In genomic region chr1:92903627-92904026, GRCm38 (mm10) we compare ENCODE assay signal across 17 mouse cellular contexts. TPM values are rescaled to one million over a fixed set of nuclear protein-coding genes. Genes with fewer than 3 reads are reported as not detected.
DNase-seq lines count a peak whose midpoint lies in the region; ATAC-seq and TF ChIP-seq lines count a peak whose summit lies in the region.
"Had no signal": no experiment of that assay in that cellular context is flagged by ENCODE, and none has a peak within 500 bp of the region (broad histone marks: within the 10 kb centered on the region; RNA-seq: fewer than 3 reads in every experiment).

No protein-coding gene starts in this region.

- H3K27me3 ChIP-seq in forebrain, embryonic 14.5 days (replicated peaks; ENCODE audit: control insufficient read depth, insufficient read depth, low read length), result no peaks in the 10 kb centered on the region
- H3K27me3 ChIP-seq in forebrain, embryonic 11.5 days (ENCODE audit: control insufficient read depth, insufficient read depth, low read length), result no peaks in the 10 kb centered on the region
- no peaks in the 10 kb centered on the region for H3K27me3 ChIP-seq in liver, adult 2 months (ENCODE audit: control insufficient read depth, insufficient read depth, low read length)
- H3K27me3 ChIP-seq in liver, postnatal 0 days (ENCODE audit: insufficient read depth, low read length), result no peaks in the 10 kb centered on the region; the same call in 1 of the 2 replicates

- TF ChIP-seq POLR2A in liver, adult 2 months (IDR thresholded peaks at IDR 0.05; ENCODE audit: extremely low read depth, insufficient read depth, low read length), result no peak

- TF ChIP-seq CTCF in liver, adult 2 months (IDR thresholded peaks at IDR 0.05; ENCODE audit: low read depth, low read length), result no peak
- TF ChIP-seq CTCF in liver, postnatal 0 days (IDR thresholded peaks at IDR 0.05; ENCODE audit: low read depth), result no peak

- no peaks in the 10 kb centered on the region for H3K36me3 ChIP-seq in forebrain, embryonic 14.5 days (ENCODE audit: control insufficient read depth, insufficient read depth, low read length)
- no peaks in the 10 kb centered on the region for H3K36me3 ChIP-seq in forebrain, embryonic 11.5 days (ENCODE audit: control insufficient read depth, insufficient read depth, low read length)
- H3K36me3 ChIP-seq in liver, adult 2 months (ENCODE audit: control insufficient read depth, insufficient read depth, low read length), result no peaks in the 10 kb centered on the region
- peaks cover 3% of the 10 kb centered on the region; the same call in 1 of the 2 replicates for H3K36me3 ChIP-seq in liver, postnatal 0 days (replicated peaks; ENCODE audit: insufficient read depth, low read length)
- H3K36me3 ChIP-seq: midbrain, embryonic 12.5 days had no signal

- no peak for ATAC-seq in forebrain, embryonic 14.5 days
- no peak for ATAC-seq in forebrain, embryonic 11.5 days (replicated peaks; ENCODE audit: low FRiP score)
- no peak for ATAC-seq in liver, postnatal 0 days
- ATAC-seq: intestine, postnatal 0 days had no signal

- no peak overlapping the region for H3K27ac ChIP-seq in forebrain, embryonic 14.5 days (ENCODE audit: low read depth, low read length)
- no peak overlapping the region for H3K27ac ChIP-seq in forebrain, embryonic 11.5 days (ENCODE audit: low read depth, low read length)
- no peak overlapping the region for H3K27ac ChIP-seq in liver, adult 2 months (replicated peaks; ENCODE audit: insufficient read depth, low read depth, low read length)
- no peak overlapping the region for H3K27ac ChIP-seq in liver, postnatal 0 days (ENCODE audit: low read depth)
- H3K27ac ChIP-seq: gastrocnemius, adult 2 months; hindbrain, embryonic 14.5 days; kidney, postnatal 0 days; midbrain, embryonic 12.5 days had no signal

- WGBS in forebrain, embryonic 14.5 days, result 67% methylated on average over 4 of the region's 4 CpGs
- 83% methylated on average over 4 of the region's 4 CpGs for WGBS in forebrain, embryonic 11.5 days
- 17% methylated on average over 4 of the region's 4 CpGs for WGBS in liver, adult 2 months
- WGBS in liver, postnatal 0 days (ENCODE audit: insufficient replicate concordance), result 73% methylated on average over 4 of the region's 4 CpGs

- H3K4me1 ChIP-seq in forebrain, embryonic 14.5 days (ENCODE audit: control insufficient read depth, insufficient read depth, low read length), result peaks cover 11% of the 10 kb centered on the region
- peaks cover 8% of the 10 kb centered on the region; the same call in 1 of the 2 replicates for H3K4me1 ChIP-seq in forebrain, embryonic 11.5 days (replicated peaks; ENCODE audit: control insufficient read depth, insufficient read depth, low read length)
- peaks cover 11% of the 10 kb centered on the region for H3K4me1 ChIP-seq in liver, adult 2 months (ENCODE audit: control insufficient read depth, insufficient read depth, low read length)
- peaks cover 29% of the 10 kb centered on the region for H3K4me1 ChIP-seq in liver, postnatal 0 days (ENCODE audit: insufficient read depth)

- H3K79me2 ChIP-seq in liver, adult 2 months (ENCODE audit: control insufficient read depth, insufficient read depth, low read length), result no peaks in the 10 kb centered on the region

- no peak for TF ChIP-seq EP300 in liver, postnatal 0 days (IDR thresholded peaks at IDR 0.05; ENCODE audit: low read depth)

- H3K9ac ChIP-seq in forebrain, embryonic 14.5 days (ENCODE audit: low read length), result no peak overlapping the region
- no peak overlapping the region for H3K9ac ChIP-seq in forebrain, embryonic 11.5 days (ENCODE audit: low read length)
- no peak overlapping the region for H3K9ac ChIP-seq in liver, adult 2 months (ENCODE audit: low read depth, low read length)
- no peak overlapping the region for H3K9ac ChIP-seq in liver, postnatal 0 days (replicated peaks)
- H3K9ac ChIP-seq: hindbrain, embryonic 14.5 days; midbrain, embryonic 12.5 days had no signal

- no peak overlapping the region for H3K4me2 ChIP-seq in forebrain, embryonic 14.5 days (ENCODE audit: low read length)
- H3K4me2 ChIP-seq in forebrain, embryonic 11.5 days (ENCODE audit: low read depth, low read length, severe bottlenecking), result no peak overlapping the region
- H3K4me2 ChIP-seq in liver, postnatal 0 days (ENCODE audit: low read depth, low read length), result no peak overlapping the region

- no peak overlapping the region for H3K4me3 ChIP-seq in forebrain, embryonic 14.5 days (ENCODE audit: low read depth, low read length)
- no peak overlapping the region for H3K4me3 ChIP-seq in forebrain, embryonic 11.5 days (ENCODE audit: low read depth, low read length)
- H3K4me3 ChIP-seq in liver, adult 2 months (ENCODE audit: insufficient read depth, low read depth, low read length), result no peak overlapping the region
- H3K4me3 ChIP-seq in liver, postnatal 0 days (ENCODE audit: low read depth, low read length), result no peak overlapping the region
- H3K4me3 ChIP-seq: gastrocnemius, adult 2 months had no signal

- DNase-seq in forebrain, embryonic 14.5 days (ENCODE audit: low spot score), result peak; percentile 70
- no peak for DNase-seq in forebrain, embryonic 11.5 days (ENCODE audit: low spot score)
- DNase-seq in liver, adult 2 months (ENCODE audit: extremely low read depth, low read depth, low spot score), result peak; percentile 78
- no peak for DNase-seq in liver, postnatal 0 days
- DNase-seq in 3T3-L1 (ENCODE audit: low read depth, low spot score) (peak; percentile 85), adipocyte (ENCODE audit: low spot score) (peak; percentile 20)
- DNase-seq in c-Kit-positive CD71-positive TER-119-positive erythroid progenitor cells, embryonic 14.5 days (ENCODE audit: low spot score), result no peak
- DNase-seq in cerebellum, postnatal 4 days (ENCODE audit: low spot score in 2 of 2), result no peak
- DNase-seq: cerebellum, postnatal 10 days; gastrocnemius, adult 2 months; liver; right cerebral cortex, postnatal 4 days had no signal

- no peaks in the 10 kb centered on the region for H3K9me3 ChIP-seq in forebrain, embryonic 14.5 days (replicated peaks; ENCODE audit: control insufficient read depth, low read length)
- no peaks in the 10 kb centered on the region for H3K9me3 ChIP-seq in forebrain, embryonic 11.5 days (ENCODE audit: control insufficient read depth, low read length)
- no peaks in the 10 kb centered on the region for H3K9me3 ChIP-seq in liver, postnatal 0 days (ENCODE audit: low read length)
- H3K9me3 ChIP-seq: G1E; midbrain, embryonic 12.5 days had no signal

RNA-seq across cellular contexts. Expression of gene Ankmy1, which starts 0.9 kb away (rescaled TPM):
- polyA plus RNA-seq in forebrain, embryonic 14.5 days (2014; fragmentation: Nextera tagmentation; extraction: Ambion mirVana), result 1.5 and 2.4 TPM in 2 replicates
- 1.5 and 1.8 TPM in 2 replicates for polyA plus RNA-seq in forebrain, embryonic 11.5 days (2014; fragmentation: Nextera tagmentation; extraction: Ambion mirVana)
- total RNA-seq in liver, adult 2 months (2014; rRNA removed), result 0.07 and 0.09 TPM in 2 replicates
- polyA plus RNA-seq in liver, adult 2 months (2012; rRNA removed), result not detected in 2 replicates
- polyA plus RNA-seq in liver, postnatal 0 days (2015; fragmentation: Nextera tagmentation; extraction: Ambion mirVana), result 0.05 TPM in 1 of 2 replicates, not detected in the other
- polyA plus RNA-seq: intestine, postnatal 0 days had no signal

RNA-seq across cellular contexts. Expression of gene Dusp28, which starts 3.2 kb away (rescaled TPM):
- 12.2 and 12.7 TPM in 2 replicates for polyA plus RNA-seq in forebrain, embryonic 14.5 days (2014; fragmentation: Nextera tagmentation; extraction: Ambion mirVana)
- polyA plus RNA-seq in forebrain, embryonic 11.5 days (2014; fragmentation: Nextera tagmentation; extraction: Ambion mirVana), result 16.0 and 19.0 TPM in 2 replicates
- 11.9 and 13.9 TPM in 2 replicates for total RNA-seq in liver, adult 2 months (2014; rRNA removed)
- polyA plus RNA-seq in liver, adult 2 months (2012; rRNA removed), result 20.6 and 33.0 TPM in 2 replicates
- 17.4 and 20.2 TPM in 2 replicates for polyA plus RNA-seq in liver, postnatal 0 days (2015; fragmentation: Nextera tagmentation; extraction: Ambion mirVana)

RNA-seq across cellular contexts. Expression of gene Rnpepl1, which starts 7.0 kb away (rescaled TPM):
- polyA plus RNA-seq in forebrain, embryonic 14.5 days (2014; fragmentation: Nextera tagmentation; extraction: Ambion mirVana), result 15.5 and 20.1 TPM in 2 replicates
- polyA plus RNA-seq in forebrain, embryonic 11.5 days (2014; fragmentation: Nextera tagmentation; extraction: Ambion mirVana), result 27.4 and 31.8 TPM in 2 replicates
- total RNA-seq in liver, adult 2 months (2014; rRNA removed), result 21.6 and 35.6 TPM in 2 replicates
- polyA plus RNA-seq in liver, adult 2 months (2012; rRNA removed), result 107 and 127 TPM in 2 replicates
- polyA plus RNA-seq in liver, postnatal 0 days (2015; fragmentation: Nextera tagmentation; extraction: Ambion mirVana), result 16.1 and 16.2 TPM in 2 replicates

RNA-seq across cellular contexts. Expression of gene Capn10, which starts 30.5 kb away (rescaled TPM):
- 40.2 and 52.8 TPM in 2 replicates for polyA plus RNA-seq in forebrain, embryonic 14.5 days (2014; fragmentation: Nextera tagmentation; extraction: Ambion mirVana)
- 41.0 and 43.0 TPM in 2 replicates for polyA plus RNA-seq in forebrain, embryonic 11.5 days (2014; fragmentation: Nextera tagmentation; extraction: Ambion mirVana)
- total RNA-seq in liver, adult 2 months (2014; rRNA removed), result 21.9 and 28.0 TPM in 2 replicates
- polyA plus RNA-seq in liver, adult 2 months (2012; rRNA removed), result 33.7 and 40.5 TPM in 2 replicates
- polyA plus RNA-seq in liver, postnatal 0 days (2015; fragmentation: Nextera tagmentation; extraction: Ambion mirVana), result 25.6 and 25.8 TPM in 2 replicates

RNA-seq across cellular contexts. Expression of gene Gpr35, which starts 47.0 kb away (rescaled TPM):
- polyA plus RNA-seq in forebrain, embryonic 14.5 days (2014; fragmentation: Nextera tagmentation; extraction: Ambion mirVana), result 0.29 and 0.33 TPM in 2 replicates
- polyA plus RNA-seq in forebrain, embryonic 11.5 days (2014; fragmentation: Nextera tagmentation; extraction: Ambion mirVana), result 0.16 and 0.40 TPM in 2 replicates
- total RNA-seq in liver, adult 2 months (2014; rRNA removed), result 0.18 and 0.47 TPM in 2 replicates
- 0.20 and 0.53 TPM in 2 replicates for polyA plus RNA-seq in liver, adult 2 months (2012; rRNA removed)
- polyA plus RNA-seq in liver, postnatal 0 days (2015; fragmentation: Nextera tagmentation; extraction: Ambion mirVana), result 1.1 and 1.4 TPM in 2 replicates

Comparison
In these comparisons a context has a peak if more than half of its experiments do, and no peak if none do; other contexts are left out.
1. DNase-seq: peak in forebrain, embryonic 14.5 days (single experiment), liver, adult 2 months (single experiment), 3T3-L1 (single experiment) and adipocyte (single experiment); none in forebrain, embryonic 11.5 days (single experiment), liver, postnatal 0 days (single experiment), c-Kit-positive CD71-positive TER-119-positive erythroid progenitor cells, embryonic 14.5 days (single experiment) and cerebellum, postnatal 4 days (0 of 2).